Mouse (Mus musculus): Measurements from ENCODE around the gene Scn4a.

GRCm38 (mm10) chr11:106351253-106351652, 1.8 kb downstream of the Scn4a start:
- TF ChIP-seq POLR2A (IDR thresholded peaks at IDR 0.05; ENCODE audit: borderline replicate concordance, insufficient read depth, low read length) (no peak), CTCF (IDR thresholded peaks at IDR 0.05; ENCODE audit: borderline replicate concordance, insufficient read depth, low read depth, low read length) (no peak)

Measured in cerebellum, adult 2 months (tissue).